Mouse (Mus musculus): ENCODE measurements at regions not wholly inside any gene's neighbourhood (a gene's known extent, or its start where the extent isn't known, plus 50 kb on each side); places are given as distances from the start of the nearest gene placed in this dataset.

DNA sequence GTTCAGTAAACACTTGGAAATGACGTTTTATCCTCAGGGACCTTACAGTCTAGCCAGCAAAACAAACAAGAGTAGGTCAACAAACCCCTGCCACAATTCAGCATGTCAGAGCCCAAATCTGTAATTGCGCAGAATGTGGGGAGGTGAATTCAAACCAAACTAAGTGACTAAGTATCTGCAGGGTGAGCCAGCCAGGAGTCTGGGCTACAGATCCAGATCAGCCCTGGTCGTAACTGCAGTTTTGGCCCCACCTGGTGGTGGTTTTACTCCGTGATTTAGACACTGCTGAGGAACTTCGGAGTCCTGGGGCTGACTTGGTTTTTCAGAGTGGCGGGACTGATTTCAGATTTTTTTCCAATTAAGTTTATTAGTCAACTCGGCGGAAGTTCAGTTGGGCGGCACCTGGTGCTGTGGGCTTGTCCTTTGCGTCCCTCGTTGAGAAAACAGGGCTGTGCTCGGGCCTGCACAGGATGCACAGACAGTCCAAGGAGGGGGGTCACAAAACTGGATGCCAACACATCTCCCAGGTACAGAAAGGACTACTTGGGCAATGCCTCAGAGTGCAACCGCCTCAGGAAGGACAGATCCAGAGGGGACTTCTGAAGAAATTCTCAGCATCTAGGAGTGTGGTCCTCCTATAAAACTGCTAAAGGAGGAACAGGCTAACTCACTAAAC lies 107.6 kb upstream of the 1700066M21Rik start:
- DNase-seq (ENCODE audit: low read depth, low spot score) = no peak

DNA sequence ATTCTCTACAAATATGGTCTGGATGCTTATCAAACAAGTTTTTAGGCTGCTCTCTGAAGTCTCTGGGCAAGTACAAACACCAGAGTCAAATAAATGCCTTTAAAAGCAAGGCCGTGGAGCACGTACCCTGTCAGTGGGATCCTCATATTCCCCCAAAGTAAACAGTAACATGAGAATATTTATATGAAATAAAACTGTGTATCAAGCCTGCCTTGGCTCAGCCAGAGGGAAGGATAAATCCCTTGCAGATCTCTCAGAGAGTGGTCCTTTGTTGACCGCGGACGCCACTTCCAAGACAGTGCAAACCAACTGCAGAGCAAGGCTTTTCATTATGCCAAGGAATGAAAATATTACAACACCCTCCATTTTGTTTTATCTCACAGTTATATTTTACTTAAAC lies 104.8 kb upstream of the 1700066M21Rik start:
- DNase-seq (ENCODE audit: low read depth, low spot score) = no peak

DNA sequence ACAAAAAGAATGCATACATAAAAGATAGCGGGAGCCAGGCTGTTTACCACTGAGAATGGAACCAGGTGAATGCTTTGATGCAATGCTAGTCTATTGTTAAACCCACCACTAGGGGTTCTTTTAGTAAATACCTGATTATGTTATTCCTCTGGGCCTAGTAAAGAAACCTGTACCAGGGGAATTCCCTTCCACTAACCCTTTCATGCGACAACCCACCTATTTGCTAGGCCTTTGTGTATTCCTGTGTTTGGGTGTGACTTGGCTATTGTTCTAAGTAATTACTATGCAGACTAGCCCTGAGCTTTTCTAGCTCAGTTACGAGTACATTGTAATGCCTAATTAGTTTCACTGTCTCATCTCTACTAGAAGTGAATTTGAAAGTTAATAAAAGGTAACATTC lies 95.9 kb upstream of the 1700066M21Rik start:
- DNase-seq (ENCODE audit: low read depth, low spot score) = no peak

DNA sequence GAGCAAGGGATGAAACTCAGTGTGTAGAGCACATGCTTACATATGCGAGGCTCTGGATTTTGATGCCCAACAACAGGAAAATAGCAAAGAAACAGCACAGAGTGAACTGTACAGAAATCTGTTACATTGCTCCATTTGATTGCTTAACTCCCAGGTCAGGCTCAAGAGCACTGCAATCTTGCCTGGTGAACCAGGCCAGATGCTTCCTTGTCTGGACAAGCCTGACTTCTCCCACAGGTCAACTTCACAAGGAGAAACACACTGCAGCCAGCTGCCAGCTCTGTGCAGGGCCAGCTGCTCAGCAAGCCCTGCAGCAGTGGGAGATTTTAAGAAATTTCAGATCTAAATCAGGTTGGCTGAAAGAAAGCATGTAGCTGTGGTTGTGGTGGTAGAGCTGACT lies 81.2 kb upstream of the 1700066M21Rik start:
- no peak for DNase-seq (ENCODE audit: low read depth, low spot score)

DNA sequence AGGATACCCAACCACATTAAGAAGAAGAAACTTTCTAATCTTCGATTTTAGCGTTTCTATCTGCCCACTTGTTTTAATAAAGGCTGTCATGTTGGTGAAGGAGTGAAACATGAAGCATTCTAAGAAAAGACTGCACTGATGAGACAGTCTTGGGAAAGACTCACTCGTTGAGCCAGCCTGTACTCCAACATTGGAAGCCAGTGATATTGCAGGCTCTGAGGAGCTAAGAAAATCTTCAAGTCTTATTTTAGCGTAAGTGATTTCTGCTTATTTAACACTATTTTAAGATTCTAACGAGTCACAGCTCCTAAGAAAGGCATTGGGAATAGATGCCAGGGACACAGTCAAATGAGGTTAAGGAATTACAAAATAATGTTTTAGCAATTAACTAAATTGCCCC lies 78.9 kb upstream of the 1700066M21Rik start:
- DNase-seq (ENCODE audit: low read depth, low spot score) = no peak

GRCm38 (mm10) chr1:57301260-57301979 lies 76.0 kb upstream of the 1700066M21Rik start:
- DNase-seq (ENCODE audit: low read depth, low spot score) = no peak

DNA sequence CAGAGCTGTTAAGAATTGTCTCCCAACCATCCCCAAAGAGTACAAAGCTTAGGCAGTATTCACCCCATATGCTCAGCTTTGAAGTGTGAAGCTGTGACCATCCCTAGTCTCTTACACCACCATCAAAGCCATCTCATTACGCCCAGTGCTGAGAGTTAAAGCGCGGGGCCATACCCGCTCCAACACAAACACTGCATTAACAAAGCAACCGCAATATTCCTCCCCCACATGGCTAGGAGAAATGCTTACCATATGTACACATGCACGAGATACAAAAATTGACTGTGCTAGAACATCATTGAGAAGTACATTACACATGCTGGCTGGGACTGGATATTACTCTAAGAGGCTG lies 75.5 kb upstream of the 1700066M21Rik start:
- no peak for DNase-seq (ENCODE audit: low read depth, low spot score)

DNA sequence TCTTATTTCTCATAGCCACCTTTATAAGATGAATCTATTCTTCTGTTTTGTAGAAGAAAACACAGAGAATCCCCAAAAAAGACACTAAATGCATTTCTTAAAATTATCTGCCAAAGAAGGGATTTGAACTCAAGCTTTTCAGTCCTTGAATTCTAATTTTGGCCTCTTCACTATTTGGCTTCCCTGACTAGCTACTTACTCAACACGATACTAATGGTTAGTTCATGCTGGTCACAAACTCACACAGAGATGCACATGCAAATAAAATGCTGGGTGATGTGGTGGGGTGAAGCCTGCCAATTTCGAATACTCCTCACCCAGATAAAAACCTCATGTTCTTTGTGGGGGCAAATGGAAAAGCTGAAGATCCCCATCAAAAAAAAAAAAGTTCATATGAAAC lies 72.7 kb upstream of the 1700066M21Rik start:
- no peak for DNase-seq (ENCODE audit: low read depth, low spot score)

- DNase-seq (ENCODE audit: low read depth, low spot score) = no peak
Observed at GRCm38 (mm10) chr1:57322535-57322934, 54.9 kb upstream of the 1700066M21Rik start.

GRCm38 (mm10) chr1:57323118-57323517 lies 54.3 kb upstream of the 1700066M21Rik start:
- no peak for DNase-seq (ENCODE audit: low read depth, low spot score)

DNA sequence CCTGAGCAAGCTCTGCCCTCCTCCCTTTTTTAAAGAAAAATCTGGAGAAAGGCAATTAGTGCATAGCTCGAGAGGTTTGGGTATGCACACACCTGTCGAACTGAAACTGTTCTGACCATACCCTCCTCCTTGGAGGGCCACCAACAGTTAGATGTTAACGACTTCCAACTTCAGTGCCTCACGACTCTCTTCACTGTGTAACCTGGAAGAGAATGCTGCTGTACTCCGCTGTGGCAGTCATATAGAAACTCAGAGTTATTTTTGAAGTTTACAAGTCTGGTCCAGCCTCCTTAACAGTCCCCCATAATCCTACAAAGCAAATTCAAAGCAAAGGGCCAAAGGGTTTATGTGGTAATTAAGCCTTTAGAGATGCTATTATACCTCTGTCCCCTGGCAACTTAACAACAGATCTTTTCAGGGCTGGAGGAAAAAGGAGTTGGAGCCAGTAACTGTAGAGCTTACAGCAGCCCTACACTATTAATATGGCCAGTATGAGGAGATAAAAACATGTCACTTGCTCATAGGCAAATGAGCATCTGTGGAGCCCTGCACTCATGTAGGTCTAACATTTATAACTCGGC lies 51.7 kb upstream of the 1700066M21Rik start:
- DNase-seq (ENCODE audit: low read depth, low spot score) = no peak
